Mouse (Mus musculus) heart, adult 10 weeks (tissue): ENCODE results near the gene Pten. TPM values are rescaled to one million over a fixed set of nuclear protein-coding genes. Genes with fewer than 3 reads are reported as not detected.

Source experiments
- polyA plus RNA-seq: library from polyadenylated mRNA; stranded (reverse); fragments of 350-450 nt; fragmentation: Illumina TruSeq; extraction: RNeasy Lipid Tissue Mini Kit (QIAGEN cat#74804); gene quantifications from one replicate; pipeline ENCODE4 v1.2.3, GENCODE M21; 2014; ENCODE audit warnings: low read depth, low replicate concordance

The Pten gene
- polyA plus RNA-seq: 26.8 TPM

GRCm38 (mm10) chr19:32756900-32757725, at the start of gene Pten:
Pten (plus strand) TSS chr19:32757497.

GRCm38 (mm10) chr19:32739686-32740085, 17.6 kb upstream of the Pten start, which contains the start of gene Atad1:
Atad1 (minus strand) TSS chr19:32739786.

Other genes with a start within 250 kb of the Pten start
- gene Papss2, start 161.7 kb upstream of the Pten start, polyA plus RNA-seq: 9.9 TPM
- 85.6 TPM for gene Atad1, start 17.7 kb upstream of the Pten start, polyA plus RNA-seq